1 mouse cellular context compared by ENCODE assay signal in genomic region chr11:78322860-78323259, GRCm38 (mm10).
TF ChIP-seq lines count a peak whose summit lies in the region.

Aldoc (plus strand) TSS chr11:78322968.

TF ChIP-seq in CH12.LX, 34 proteins besides CTCF, POLR2A, EP300 and RAD21 (continued from another document):
- TF ChIP-seq IRF4 (IDR thresholded peaks at IDR 0.05; ENCODE audit: low read depth, low read length), result no peak
- TF ChIP-seq ZNF384 (IDR thresholded peaks at IDR 0.05; ENCODE audit: low read depth, low read length), result no peak
- TF ChIP-seq MXI1 (IDR thresholded peaks at IDR 0.05; ENCODE audit: low read depth, low read length), result peak; percentile 78; the same call in 1 of the 2 replicates
- no peak for TF ChIP-seq ZC3H11A (IDR thresholded peaks at IDR 0.05; ENCODE audit: low read depth, low read length)
- peak; percentile 66 for TF ChIP-seq ELF1 (IDR thresholded peaks at IDR 0.05; ENCODE audit: low read depth, low read length)
